Mouse (Mus musculus) activated CD4-positive, CD25-positive, alpha-beta regulatory T cell, adult 4 months (primary cell): Measurements from ENCODE around the gene Cgas. TPM values are rescaled to one million over a fixed set of nuclear protein-coding genes. Genes with fewer than 3 reads are reported as not detected.

ENCODE experiments used
- polyA plus RNA-seq, 2 experiments: library from polyadenylated mRNA; unstranded; fragments of 100-300 nt; shearing (Covaris generic); gene quantifications; one replicate each; pipeline ENCODE4 v1.2.1; 2017

Cgas gene
- polyA plus RNA-seq, 2 experiments from 2014 or later, result 2.6 to 3.4 TPM

Other genes with a start within 250 kb of the Cgas start
- not detected for gene Gsta1, start 212.6 kb downstream of the Cgas start, polyA plus RNA-seq
- not detected for gene Gm3776, start 186.1 kb downstream of the Cgas start, polyA plus RNA-seq
- gene Gm10639, start 153.3 kb downstream of the Cgas start, polyA plus RNA-seq, result not detected
- gene Omt2a, start 128.4 kb downstream of the Cgas start, polyA plus RNA-seq, result not detected
- gene Omt2b, start 115.6 kb downstream of the Cgas start, polyA plus RNA-seq, result not detected
- not detected for gene Gsta2, start 87.4 kb downstream of the Cgas start, polyA plus RNA-seq
- gene Dppa5a, start 75.1 kb downstream of the Cgas start, polyA plus RNA-seq, result not detected
- under 1 TPM in 1 of 2 experiments, not detected in 1; 0.16 TPM for gene Ooep, start 64.5 kb downstream of the Cgas start, polyA plus RNA-seq
- gene Ddx43, start 47.5 kb downstream of the Cgas start, polyA plus RNA-seq, result 1 to 10 TPM; 2.7 to 3.1 TPM
- gene Mto1, start 5.0 kb upstream of the Cgas start, polyA plus RNA-seq, result 10 to 100 TPM; 11.6 to 14.8 TPM
- gene Gm17324, start 5.5 kb upstream of the Cgas start, polyA plus RNA-seq, result not detected
- over 10,000 TPM; 10,605 to 11,851 TPM for gene Eef1a1, start 45.9 kb upstream of the Cgas start, polyA plus RNA-seq
- gene Slc17a5, start 144.8 kb upstream of the Cgas start, polyA plus RNA-seq, result 10 to 100 TPM in 1 of 2 experiments, 1 to 10 TPM in 1; 9.3 to 11.3 TPM
- gene Cd109, start 172.3 kb upstream of the Cgas start, polyA plus RNA-seq, result under 1 TPM in 1 of 2 experiments, not detected in 1; 0.13 TPM